In genomic region chr13:38935856-38936446, GRCm38 (mm10) we compare ENCODE assay signal across 30 mouse cellular contexts. TPM values are rescaled to one million over a fixed set of nuclear protein-coding genes. Genes with fewer than 3 reads are reported as not detected.
A peak's percentile ranks its signal among the peaks of the same experiment; 100 is the strongest.
DNase-seq lines count a peak whose midpoint lies in the region; ATAC-seq and TF ChIP-seq lines count a peak whose summit lies in the region.
"Had no signal": no experiment of that assay in that cellular context is flagged by ENCODE, and none has a peak within 500 bp of the region (broad histone marks: within the 10 kb centered on the region; RNA-seq: fewer than 3 reads in every experiment).

No protein-coding gene starts in this region.

- no peak overlapping the region for H3K9ac ChIP-seq in forebrain, embryonic 15.5 days (replicated peaks)
- H3K9ac ChIP-seq: embryonic facial prominence, embryonic 12.5 days; heart, embryonic 12.5 days; hindbrain, embryonic 15.5 days; limb, embryonic 15.5 days; liver, embryonic 13.5 days; midbrain, embryonic 13.5 days; stomach, embryonic 15.5 days had no signal

- H3K4me3 ChIP-seq in spleen, adult 2 months (ENCODE audit: extremely low read depth, insufficient read depth, insufficient read length) = no peak overlapping the region
- no peak overlapping the region for H3K4me3 ChIP-seq in hindbrain, embryonic 10.5 days
- H3K4me3 ChIP-seq in forebrain, embryonic 15.5 days = no peak overlapping the region
- H3K4me3 ChIP-seq: embryonic facial prominence, embryonic 12.5 days; heart, embryonic 12.5 days; hindbrain, embryonic 15.5 days; layer of hippocampus, adult 2 months; limb, embryonic 10.5 days; limb, embryonic 15.5 days; liver, embryonic 13.5 days; midbrain, embryonic 13.5 days; stomach, embryonic 15.5 days had no signal

- 91% methylated on average over 10 of the region's 10 CpGs for WGBS in spleen, adult 2 months
- WGBS in hindbrain, embryonic 10.5 days = 93% methylated on average over 10 of the region's 10 CpGs
- WGBS in forebrain, embryonic 15.5 days = 96% methylated on average over 10 of the region's 10 CpGs

- H3K9me3 ChIP-seq in hindbrain, embryonic 10.5 days = no peaks in the 10 kb centered on the region
- H3K9me3 ChIP-seq in forebrain, embryonic 15.5 days = no peaks in the 10 kb centered on the region
- H3K9me3 ChIP-seq: embryonic facial prominence, embryonic 12.5 days; G1E; heart, embryonic 12.5 days; hindbrain, embryonic 15.5 days; limb, embryonic 10.5 days; limb, embryonic 15.5 days; liver, embryonic 13.5 days; midbrain, embryonic 13.5 days; stomach, embryonic 15.5 days had no signal

- peak; percentile 81 for DNase-seq in gastrocnemius, adult 18-20 months (ENCODE audit: low spot score)
- DNase-seq in gastrocnemius, postnatal 36 days = no peak
- no peak for DNase-seq in spleen, adult 2 months (ENCODE audit: low read depth in 1 of 2, low spot score in 2 of 2)
- DNase-seq in spleen, adult 12 weeks (ENCODE audit: low spot score) = no peak
- peak; percentile 38 for DNase-seq in adrenal gland, postnatal 25 days
- peak; percentile 89 for DNase-seq in skeletal muscle tissue, adult 2 months (ENCODE audit: low read depth, low spot score)
- DNase-seq in hindbrain, embryonic 10.5 days (ENCODE audit: low spot score) = no peak
- DNase-seq: cerebellum, adult 11-12 months; cerebellum, adult 9-11 months; embryo, embryonic 11 days; heart, adult 11 months; kidney, adult 11 months; kidney, postnatal 36 days; liver, embryonic 13.5 days; lung, adult 18-20 months; right cerebral cortex, postnatal 4 days had no signal

- H3K4me2 ChIP-seq in forebrain, embryonic 15.5 days (replicated peaks) = no peak overlapping the region
- H3K4me2 ChIP-seq: embryonic facial prominence, embryonic 12.5 days; heart, embryonic 12.5 days; hindbrain, embryonic 15.5 days; limb, embryonic 15.5 days; liver, embryonic 13.5 days; midbrain, embryonic 13.5 days; stomach, embryonic 15.5 days had no signal

- H3K4me1 ChIP-seq in spleen, adult 2 months (ENCODE audit: control insufficient read depth, insufficient read depth, insufficient read length) = no peaks in the 10 kb centered on the region; the same call in 1 of the 2 replicates
- H3K4me1 ChIP-seq in hindbrain, embryonic 10.5 days (replicated peaks) = no peaks in the 10 kb centered on the region
- H3K4me1 ChIP-seq in forebrain, embryonic 15.5 days = no peaks in the 10 kb centered on the region
- H3K4me1 ChIP-seq: embryonic facial prominence, embryonic 12.5 days; heart, embryonic 12.5 days; hindbrain, embryonic 15.5 days; limb, embryonic 10.5 days; limb, embryonic 15.5 days; liver, embryonic 13.5 days; midbrain, embryonic 13.5 days; stomach, embryonic 15.5 days had no signal

- intact Hi-C loops in gastrocnemius, postnatal 36 days (cut with DNase I) = no loop called here

- ATAC-seq in forebrain, embryonic 15.5 days (replicated peaks) = no peak
- ATAC-seq: forebrain, embryonic 14.5 days; lung, postnatal 0 days; midbrain, embryonic 13.5 days had no signal

- H3K36me3 ChIP-seq in spleen, adult 2 months (ENCODE audit: control insufficient read depth, insufficient read depth, low read length) = peaks cover 31% of the 10 kb centered on the region
- H3K36me3 ChIP-seq in hindbrain, embryonic 10.5 days = peaks cover 87% of the 10 kb centered on the region
- H3K36me3 ChIP-seq in forebrain, embryonic 15.5 days = peaks cover 43% of the 10 kb centered on the region

- TF ChIP-seq POLR2A in spleen, adult 2 months (IDR thresholded peaks at IDR 0.05; ENCODE audit: low read depth, low read length) = no peak

- no peak for TF ChIP-seq CTCF in spleen, adult 2 months (IDR thresholded peaks at IDR 0.05; ENCODE audit: extremely low read depth, insufficient read depth, insufficient read length, insufficient replicate concordance)

- H3K27ac ChIP-seq in spleen, adult 2 months (ENCODE audit: insufficient read depth, low read length) = peak overlapping the region; percentile 26; the same call in 1 of the 2 replicates
- H3K27ac ChIP-seq in hindbrain, embryonic 10.5 days = no peak overlapping the region
- H3K27ac ChIP-seq in forebrain, embryonic 15.5 days (replicated peaks) = no peak overlapping the region
- H3K27ac ChIP-seq: embryonic facial prominence, embryonic 12.5 days; hindbrain, embryonic 15.5 days; layer of hippocampus, adult 2 months; limb, embryonic 10.5 days; limb, embryonic 15.5 days; liver, embryonic 13.5 days; macrophage; midbrain, embryonic 13.5 days; stomach, embryonic 15.5 days had no signal

- no peaks in the 10 kb centered on the region for H3K27me3 ChIP-seq in spleen, adult 2 months (ENCODE audit: control insufficient read depth, insufficient read depth, low read length)
- H3K27me3 ChIP-seq in hindbrain, embryonic 10.5 days (ENCODE audit: insufficient read depth, poor library complexity, severe bottlenecking) = no peaks in the 10 kb centered on the region
- no peaks in the 10 kb centered on the region for H3K27me3 ChIP-seq in forebrain, embryonic 15.5 days
- H3K27me3 ChIP-seq: CH12.LX; embryonic facial prominence, embryonic 12.5 days; heart, embryonic 12.5 days; hindbrain, embryonic 15.5 days; limb, embryonic 15.5 days; liver, embryonic 13.5 days; midbrain, embryonic 13.5 days; stomach, embryonic 15.5 days had no signal

RNA-seq across cellular contexts. Expression of gene Slc35b3, which starts 24.7 kb away (rescaled TPM):
- 1 to 10 TPM; 2.3 to 2.9 TPM for total RNA-seq in gastrocnemius, adult 18-20 months (2021)
- 1 to 10 TPM; 2.2 to 3.1 TPM for total RNA-seq in gastrocnemius, postnatal 36 days (2021)
- 12.9 and 13.3 TPM in 2 replicates for polyA plus RNA-seq in spleen, adult 2 months (2012; rRNA removed)
- total RNA-seq in adrenal gland, postnatal 25 days (2021) = 22.0 and 30.1 TPM in 2 replicates
- polyA plus RNA-seq in hindbrain, embryonic 10.5 days (2016; fragmentation: Nextera tagmentation; extraction: Ambion mirVana) = 25.3 and 26.8 TPM in 2 replicates
- 30.9 and 33.0 TPM in 2 replicates for polyA plus RNA-seq in forebrain, embryonic 15.5 days (2015; fragmentation: Nextera tagmentation; extraction: Ambion mirVana)

Comparison
In these comparisons a context has a peak if more than half of its experiments do, and no peak if none do; other contexts are left out.
1. DNase-seq: peak in gastrocnemius, adult 18-20 months (single experiment), adrenal gland, postnatal 25 days (single experiment) and skeletal muscle tissue, adult 2 months (single experiment); none in gastrocnemius, postnatal 36 days (0 of 2), spleen, adult 2 months (0 of 2), spleen, adult 12 weeks (single experiment) and hindbrain, embryonic 10.5 days (single experiment).